Mouse (Mus musculus) erythroid progenitor cell, adult 5-6 weeks (primary cell): ENCODE data around the gene Gm13199. TPM values are rescaled to one million over a fixed set of nuclear protein-coding genes. Genes with fewer than 3 reads are reported as not detected.

ENCODE experiments used
- ATAC-seq: replicated peaks from 2 replicates; pipeline ENCODE4 v1.8.0; 2016; ENCODE audit warnings: moderate number of reproducible peaks, mild to moderate bottlenecking, moderate TSS enrichment, inconsistent platforms; ENCODE audit not compliant: poor library complexity, low FRiP score, severe bottlenecking
- total RNA-seq, 2 experiments: library from RNA; stranded (forward) in 1 of 2; stranded (reverse) in 1 of 2; fragments of 150-400 nt in 1 of 2; fragments of 186-747, 209-891 nt in 1 of 2; gene quantifications; 2 replicates each; pipeline versions ENCODE4 v1.2.3 to v1.2.4; 2015 to 2017; ENCODE audit warnings: low replicate concordance in 2 of 2

The Gm13199 gene
- total RNA-seq, 2 experiments from 2014 or later, result 1.1 TPM; not detected in 1

GRCm38 (mm10) chr2:5824685-5825084, 38.0 kb downstream of the Gm13199 start:
- ATAC-seq, result no peak

- ATAC-seq, result no peak
These were observed 38.5 kb downstream of the Gm13199 start for GRCm38 (mm10) chr2:5824213-5824612.

GRCm38 (mm10) chr2:5822449-5822848, 40.3 kb downstream of the Gm13199 start:
- ATAC-seq, result no peak

GRCm38 (mm10) chr2:5821264-5821663, 41.5 kb downstream of the Gm13199 start:
- no peak for ATAC-seq

Other genes starting within 250 kb of the Gm13199 start
- 3.2 and 7.5 TPM in 2 replicates for gene Camk1d, start 148.4 kb downstream of the Gm13199 start, total RNA-seq (2015; ENCODE audit: low replicate concordance)
- 1.7 and 2.2 TPM in 2 replicates for gene Camk1d, start 148.4 kb downstream of the Gm13199 start, total RNA-seq (2017; ENCODE audit: low replicate concordance)
- 21.0 and 32.1 TPM in 2 replicates for gene Nudt5, start 17.9 kb downstream of the Gm13199 start, total RNA-seq (2015; ENCODE audit: low replicate concordance)
- 26.5 and 42.9 TPM in 2 replicates for gene Nudt5, start 17.9 kb downstream of the Gm13199 start, total RNA-seq (2017; ENCODE audit: low replicate concordance)
- gene Cdc123, start 17.8 kb downstream of the Gm13199 start, total RNA-seq (2015; ENCODE audit: low replicate concordance), result 77.5 and 155 TPM in 2 replicates
- 20.9 and 74.2 TPM in 2 replicates for gene Cdc123, start 17.8 kb downstream of the Gm13199 start, total RNA-seq (2017; ENCODE audit: low replicate concordance)
- gene Sec61a2, start 32.5 kb upstream of the Gm13199 start, total RNA-seq (2015; ENCODE audit: low replicate concordance), result 15.9 and 31.4 TPM in 2 replicates
- gene Sec61a2, start 32.5 kb upstream of the Gm13199 start, total RNA-seq (2017; ENCODE audit: low replicate concordance), result 19.4 and 21.5 TPM in 2 replicates
- 0.84 TPM in 1 of 2 replicates, not detected in the other for gene Dhtkd1, start 79.9 kb upstream of the Gm13199 start, total RNA-seq (2015; ENCODE audit: low replicate concordance)
- gene Dhtkd1, start 79.9 kb upstream of the Gm13199 start, total RNA-seq (2017; ENCODE audit: low replicate concordance), result 0.26 TPM in 1 of 2 replicates, not detected in the other
- gene Upf2, start 88.5 kb upstream of the Gm13199 start, total RNA-seq (2015; ENCODE audit: low replicate concordance), result 35.0 and 39.0 TPM in 2 replicates
- gene Upf2, start 88.5 kb upstream of the Gm13199 start, total RNA-seq (2017; ENCODE audit: low replicate concordance), result 36.2 and 40.4 TPM in 2 replicates